Mouse (Mus musculus): Measurements from ENCODE around the gene Gstcd.

DNA sequence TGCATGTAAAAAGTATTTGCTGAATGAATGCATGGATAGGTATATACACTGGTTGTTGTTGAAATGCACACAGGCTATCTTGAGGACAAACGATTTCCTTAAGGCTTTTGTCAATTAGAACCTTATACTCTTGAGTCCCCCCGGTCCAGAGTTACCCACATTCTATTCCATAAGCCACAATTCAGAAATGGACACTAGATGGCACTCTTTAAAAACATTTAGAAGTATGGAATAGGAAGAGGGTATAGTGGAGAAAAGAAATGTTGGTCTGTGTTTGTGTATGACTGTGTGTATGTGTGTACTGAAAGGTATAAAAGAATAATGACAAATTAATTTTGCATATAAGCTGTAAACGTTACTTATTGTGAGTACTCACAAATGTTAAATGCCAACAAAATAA is 6.0 kb downstream of the Gstcd start:
- TF ChIP-seq CTCF (IDR thresholded peaks at IDR 0.05; ENCODE audit: low read depth, low read length), result peak; percentile 54
- no peak for TF ChIP-seq POLR2A (IDR thresholded peaks at IDR 0.05; ENCODE audit: extremely low read depth, insufficient read depth, low read length)

Data from liver, adult 2 months (tissue).